8 mouse cellular contexts compared by ENCODE assay signal in genomic region chr4:59582186-59582585, GRCm38 (mm10). TPM values are rescaled to one million over a fixed set of nuclear protein-coding genes. Genes with fewer than 3 reads are reported as not detected.
A peak's percentile ranks its signal among the peaks of the same experiment; 100 is the strongest.
DNase-seq lines count a peak whose midpoint lies in the region; ATAC-seq lines count a peak whose summit lies in the region.

No protein-coding gene starts in this region.

- intact Hi-C loops in gastrocnemius, postnatal 36 days (cut with DNase I) = no loop called here

- H3K27ac ChIP-seq in lung, embryonic 16.5 days (ENCODE audit: low read length) = no peak overlapping the region
- H3K27ac ChIP-seq in embryonic facial prominence, embryonic 11.5 days (replicated peaks; ENCODE audit: low read depth, low read length) = no peak overlapping the region
- no peak overlapping the region for H3K27ac ChIP-seq in intestine, embryonic 14.5 days (ENCODE audit: low read depth)
- H3K27ac ChIP-seq in neural tube, embryonic 14.5 days (ENCODE audit: low read depth, low read length) = no peak overlapping the region

- no peaks in the 10 kb centered on the region for H3K27me3 ChIP-seq in lung, embryonic 16.5 days (ENCODE audit: control insufficient read depth, insufficient read depth, low read depth, low read length)
- no peaks in the 10 kb centered on the region for H3K27me3 ChIP-seq in embryonic facial prominence, embryonic 11.5 days (ENCODE audit: control insufficient read depth, insufficient read depth, low read length)
- no peaks in the 10 kb centered on the region for H3K27me3 ChIP-seq in intestine, embryonic 14.5 days (replicated peaks; ENCODE audit: control insufficient read depth, insufficient read depth, low read length)
- no peaks in the 10 kb centered on the region for H3K27me3 ChIP-seq in neural tube, embryonic 14.5 days (ENCODE audit: control insufficient read depth, insufficient read depth, low read length)

- no peaks in the 10 kb centered on the region for H3K9me3 ChIP-seq in lung, embryonic 16.5 days (ENCODE audit: control insufficient read depth, low read length)
- H3K9me3 ChIP-seq in embryonic facial prominence, embryonic 11.5 days (replicated peaks; ENCODE audit: control insufficient read depth, low read length) = no peaks in the 10 kb centered on the region
- no peaks in the 10 kb centered on the region for H3K9me3 ChIP-seq in intestine, embryonic 14.5 days (ENCODE audit: control insufficient read depth, low read length)
- no peaks in the 10 kb centered on the region for H3K9me3 ChIP-seq in neural tube, embryonic 14.5 days (ENCODE audit: control insufficient read depth, low read length)

- peak overlapping the region; percentile 65 for H3K4me3 ChIP-seq in lung, embryonic 16.5 days (ENCODE audit: low read length)
- no peak overlapping the region for H3K4me3 ChIP-seq in embryonic facial prominence, embryonic 11.5 days (ENCODE audit: low read depth, low read length)
- H3K4me3 ChIP-seq in intestine, embryonic 14.5 days (ENCODE audit: low read depth, low read length) = peak overlapping the region; percentile 54
- H3K4me3 ChIP-seq in neural tube, embryonic 14.5 days (ENCODE audit: low read depth, low read length) = peak overlapping the region; percentile 70

- WGBS in lung, embryonic 16.5 days = 15% methylated on average over 6 of the region's 6 CpGs
- WGBS in embryonic facial prominence, embryonic 11.5 days = 26% methylated on average over 6 of the region's 6 CpGs
- WGBS in intestine, embryonic 14.5 days = 22% methylated on average over 6 of the region's 6 CpGs
- WGBS in neural tube, embryonic 14.5 days = 30% methylated on average over 6 of the region's 6 CpGs

- H3K4me1 ChIP-seq in lung, embryonic 16.5 days (replicated peaks; ENCODE audit: control insufficient read depth, insufficient read depth, low read length) = peaks cover 11% of the 10 kb centered on the region; the same call in 1 of the 2 replicates
- H3K4me1 ChIP-seq in embryonic facial prominence, embryonic 11.5 days (ENCODE audit: control insufficient read depth, insufficient read depth, low read length) = no peaks in the 10 kb centered on the region
- peaks cover 12% of the 10 kb centered on the region; the same call in 1 of the 2 replicates for H3K4me1 ChIP-seq in intestine, embryonic 14.5 days (replicated peaks; ENCODE audit: control insufficient read depth, insufficient read depth, low read length)
- H3K4me1 ChIP-seq in neural tube, embryonic 14.5 days (ENCODE audit: control insufficient read depth, insufficient read depth, low read length) = peaks cover 8% of the 10 kb centered on the region

- ATAC-seq in lung, embryonic 16.5 days (ENCODE audit: low read depth) = no peak
- no peak for ATAC-seq in embryonic facial prominence, embryonic 11.5 days (replicated peaks; ENCODE audit: insufficient number of reproducible peaks, low FRiP score, low TSS enrichment, low read depth)
- no peak for ATAC-seq in intestine, embryonic 14.5 days (replicated peaks; ENCODE audit: low FRiP score, low TSS enrichment, low read depth)
- ATAC-seq in neural tube, embryonic 14.5 days (ENCODE audit: low read depth) = no peak
- no peak for ATAC-seq in erythroid progenitor cell, adult 5-6 weeks (replicated peaks; ENCODE audit: low FRiP score, poor library complexity, severe bottlenecking)

- peak overlapping the region; percentile 72 for H3K9ac ChIP-seq in lung, embryonic 16.5 days (ENCODE audit: low read length)
- no peak overlapping the region for H3K9ac ChIP-seq in embryonic facial prominence, embryonic 11.5 days (replicated peaks; ENCODE audit: low read length)
- H3K9ac ChIP-seq in intestine, embryonic 14.5 days (ENCODE audit: low read length) = peak overlapping the region; percentile 50
- no peak overlapping the region for H3K9ac ChIP-seq in neural tube, embryonic 14.5 days (replicated peaks; ENCODE audit: low read depth, low read length)

- no peaks in the 10 kb centered on the region for H3K36me3 ChIP-seq in lung, embryonic 16.5 days (ENCODE audit: control insufficient read depth, insufficient read depth, low read length)
- no peaks in the 10 kb centered on the region for H3K36me3 ChIP-seq in embryonic facial prominence, embryonic 11.5 days (replicated peaks; ENCODE audit: control insufficient read depth, insufficient read depth, low read depth, low read length)
- no peaks in the 10 kb centered on the region for H3K36me3 ChIP-seq in intestine, embryonic 14.5 days (ENCODE audit: control insufficient read depth, insufficient read depth, low read length)
- no peaks in the 10 kb centered on the region for H3K36me3 ChIP-seq in neural tube, embryonic 14.5 days (ENCODE audit: control insufficient read depth, insufficient read depth, low read length)

- DNase-seq in lung, postnatal 36 days = no peak
- DNase-seq in embryonic facial prominence, embryonic 11.5 days (ENCODE audit: low spot score) = no peak
- no peak for DNase-seq in intestine, embryonic 14.5 days (ENCODE audit: low spot score)
- DNase-seq in gastrocnemius, postnatal 36 days = no peak
- DNase-seq in urinary bladder, postnatal 25 days (ENCODE audit: low spot score) = no peak

- peak overlapping the region; percentile 83 for H3K4me2 ChIP-seq in lung, embryonic 16.5 days (ENCODE audit: low read depth, low read length)
- H3K4me2 ChIP-seq in embryonic facial prominence, embryonic 11.5 days (ENCODE audit: low read depth, low read length) = peak overlapping the region; percentile 74
- H3K4me2 ChIP-seq in intestine, embryonic 14.5 days (ENCODE audit: low read length) = peak overlapping the region; percentile 91
- peak overlapping the region; percentile 84 for H3K4me2 ChIP-seq in neural tube, embryonic 14.5 days (ENCODE audit: low read depth, low read length)

RNA-seq across cellular contexts. Expression of gene Hsdl2, which starts 0.8 kb away (rescaled TPM):
- polyA plus RNA-seq in lung, embryonic 16.5 days (2015; fragmentation: Nextera tagmentation; extraction: Ambion mirVana) = 23.8 and 26.3 TPM in 2 replicates
- 29.9 and 32.2 TPM in 2 replicates for polyA plus RNA-seq in embryonic facial prominence, embryonic 11.5 days (2014; fragmentation: Nextera tagmentation; extraction: Ambion mirVana)
- 15.8 and 17.5 TPM in 2 replicates for polyA plus RNA-seq in intestine, embryonic 14.5 days (2014; fragmentation: Nextera tagmentation; extraction: Ambion mirVana)
- 39.5 and 45.3 TPM in 2 replicates for polyA plus RNA-seq in neural tube, embryonic 14.5 days (2014; fragmentation: Nextera tagmentation; extraction: Ambion mirVana)
- total RNA-seq in gastrocnemius, postnatal 36 days (2021) = 10 to 100 TPM; 55.1 to 61.0 TPM
- total RNA-seq in erythroid progenitor cell, adult 5-6 weeks (2015; ENCODE audit: low replicate concordance) = 13.8 and 19.1 TPM in 2 replicates
- 11.8 and 20.7 TPM in 2 replicates for total RNA-seq in erythroid progenitor cell, adult 5-6 weeks (2017; ENCODE audit: low replicate concordance)

RNA-seq across cellular contexts. Expression of gene Ptbp3, which starts 33.0 kb away (rescaled TPM):
- 53.9 and 55.5 TPM in 2 replicates for polyA plus RNA-seq in lung, embryonic 16.5 days (2015; fragmentation: Nextera tagmentation; extraction: Ambion mirVana)
- polyA plus RNA-seq in embryonic facial prominence, embryonic 11.5 days (2014; fragmentation: Nextera tagmentation; extraction: Ambion mirVana) = 47.0 and 48.4 TPM in 2 replicates
- 73.7 and 73.8 TPM in 2 replicates for polyA plus RNA-seq in intestine, embryonic 14.5 days (2014; fragmentation: Nextera tagmentation; extraction: Ambion mirVana)
- polyA plus RNA-seq in neural tube, embryonic 14.5 days (2014; fragmentation: Nextera tagmentation; extraction: Ambion mirVana) = 19.9 and 34.0 TPM in 2 replicates
- total RNA-seq in gastrocnemius, postnatal 36 days (2021) = 10 to 100 TPM in 1 of 2 experiments, 1 to 10 TPM in 1; 9.4 to 10.1 TPM
- total RNA-seq in erythroid progenitor cell, adult 5-6 weeks (2015; ENCODE audit: low replicate concordance) = 256 and 320 TPM in 2 replicates
- 179 and 231 TPM in 2 replicates for total RNA-seq in erythroid progenitor cell, adult 5-6 weeks (2017; ENCODE audit: low replicate concordance)

RNA-seq across cellular contexts. Expression of gene E130308A19Rik, which starts 43.8 kb away (rescaled TPM):
- 20.9 and 21.1 TPM in 2 replicates for polyA plus RNA-seq in lung, embryonic 16.5 days (2015; fragmentation: Nextera tagmentation; extraction: Ambion mirVana)
- 30.5 and 35.6 TPM in 2 replicates for polyA plus RNA-seq in embryonic facial prominence, embryonic 11.5 days (2014; fragmentation: Nextera tagmentation; extraction: Ambion mirVana)
- polyA plus RNA-seq in intestine, embryonic 14.5 days (2014; fragmentation: Nextera tagmentation; extraction: Ambion mirVana) = 22.0 and 24.1 TPM in 2 replicates
- polyA plus RNA-seq in neural tube, embryonic 14.5 days (2014; fragmentation: Nextera tagmentation; extraction: Ambion mirVana) = 59.8 and 64.6 TPM in 2 replicates
- 1 to 10 TPM; 3.1 to 4.5 TPM for total RNA-seq in gastrocnemius, postnatal 36 days (2021)
- total RNA-seq in erythroid progenitor cell, adult 5-6 weeks (2015; ENCODE audit: low replicate concordance) = 4.7 and 6.7 TPM in 2 replicates
- total RNA-seq in erythroid progenitor cell, adult 5-6 weeks (2017; ENCODE audit: low replicate concordance) = 2.8 and 5.3 TPM in 2 replicates

Comparison
In these comparisons a context has a peak if more than half of its experiments do, and no peak if none do; other contexts are left out.
1. H3K9ac ChIP-seq: peak in lung, embryonic 16.5 days (single experiment) and intestine, embryonic 14.5 days (single experiment); none in embryonic facial prominence, embryonic 11.5 days (single experiment) and neural tube, embryonic 14.5 days (single experiment).
2. Peak in every context shown above with its lines, with median percentiles within 50 percentile points of each other: H3K4me2 ChIP-seq.